Mouse (Mus musculus) ES-Bruce4 (cell line): ENCODE measurements around the gene Mid1. TPM values are rescaled to one million over a fixed set of nuclear protein-coding genes. Genes with fewer than 3 reads are reported as not detected.

Experiments used
- H3K27ac ChIP-seq: 2 replicates; pipeline ENCODE4 v1.5.1; 2012; ENCODE audit warnings: low read length, inconsistent platforms; ENCODE audit not compliant: insufficient read depth
- H3K27me3 ChIP-seq: 2 replicates; pipeline ENCODE4 v1.6.1; 2012; ENCODE audit warnings: mild to moderate bottlenecking, low read length, inconsistent platforms; ENCODE audit not compliant: control insufficient read depth, poor library complexity, insufficient read depth, severe bottlenecking
- H3K36me3 ChIP-seq: 2 replicates; pipeline ENCODE4 v1.6.1; 2012; ENCODE audit warnings: inconsistent platforms, mild to moderate bottlenecking, low read length, moderate library complexity; ENCODE audit not compliant: control insufficient read depth, poor library complexity, insufficient read depth, severe bottlenecking
- H3K4me1 ChIP-seq: one replicate; pipeline ENCODE4 v1.8.1; 2011; ENCODE audit warnings: low read length; ENCODE audit not compliant: control insufficient read depth, insufficient read depth
- H3K4me3 ChIP-seq: 2 replicates; pipeline ENCODE4 v1.5.1; 2011; ENCODE audit warnings: low read depth, mild to moderate bottlenecking, low read length
- H3K9ac ChIP-seq: 2 replicates; pipeline ENCODE4 v1.6.1; 2012; ENCODE audit warnings: low read depth, mild to moderate bottlenecking, inconsistent platforms; ENCODE audit not compliant: poor library complexity, severe bottlenecking
- H3K9me3 ChIP-seq: replicated peaks from 2 replicates; pipeline ENCODE4 v1.6.1; 2012; ENCODE audit warnings: mild to moderate bottlenecking, low read length, inconsistent platforms; ENCODE audit not compliant: control insufficient read depth, poor library complexity, insufficient read depth, severe bottlenecking
- CTCF ChIP-seq: IDR thresholded peaks from one replicate; pipeline ENCODE4 v1.8.1; 2011; ENCODE audit warnings: low read depth, low read length
- EP300 ChIP-seq: IDR thresholded peaks from 2 replicates; pipeline ENCODE4 v1.6.1; 2011; ENCODE audit warnings: low read depth, low read length; ENCODE audit not compliant: insufficient read depth
- POLR2A ChIP-seq: IDR thresholded peaks from one replicate; pipeline ENCODE4 v1.8.1; 2011; ENCODE audit warnings: low read length; ENCODE audit not compliant: insufficient read depth
- polyA plus RNA-seq: library from polyadenylated mRNA; stranded (reverse); fragments of >200 nt; gene quantifications from 2 replicates; pipeline ENCODE4 v1.2.4, GENCODE M21; 2011; ENCODE audit warnings: low read depth; ENCODE audit not compliant: missing spikeins, insufficient read depth, insufficient read length

Mid1 gene
- polyA plus RNA-seq, 1 experiment: 125 TPM

GRCm38 (mm10) chrX:169922541-169922940 lies 237.5 kb downstream of the Mid1 start:
- TF ChIP-seq EP300 (no peak), POLR2A (no peak), CTCF (no peak)
- Histone ChIP-seq H3K4me1 (no peaks in the 10 kb centered on the region), H3K27me3 (no peaks in the 10 kb centered on the region), H3K27ac (no peak overlapping the region), H3K36me3 (no peaks in the 10 kb centered on the region), H3K9ac (no peak overlapping the region), H3K4me3 (no peak overlapping the region), H3K9me3 (no peaks in the 10 kb centered on the region)

DNA sequence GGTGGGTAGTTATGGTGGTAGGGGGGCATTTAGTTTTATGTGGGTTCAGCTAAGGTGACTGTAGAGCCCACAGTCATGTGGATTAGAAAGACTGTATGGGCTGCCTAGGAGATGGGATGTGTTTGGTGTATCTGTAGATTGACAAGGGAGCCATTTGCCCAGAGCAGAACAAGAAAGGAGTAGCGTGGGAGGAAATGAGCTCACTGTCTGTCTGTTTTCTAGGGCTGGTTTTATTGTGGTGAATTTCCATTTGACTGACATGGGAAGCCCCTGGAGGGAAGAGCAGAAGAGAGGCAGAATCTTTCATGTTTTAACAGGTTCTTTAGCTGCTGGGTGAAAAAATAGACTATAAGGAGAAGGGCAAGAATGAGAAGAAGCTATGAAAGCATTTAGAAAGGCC lies 238.4 kb downstream of the Mid1 start:
- Histone ChIP-seq H3K27me3 (no peaks in the 10 kb centered on the region), H3K9ac (no peak overlapping the region), H3K4me1 (no peaks in the 10 kb centered on the region)

DNA sequence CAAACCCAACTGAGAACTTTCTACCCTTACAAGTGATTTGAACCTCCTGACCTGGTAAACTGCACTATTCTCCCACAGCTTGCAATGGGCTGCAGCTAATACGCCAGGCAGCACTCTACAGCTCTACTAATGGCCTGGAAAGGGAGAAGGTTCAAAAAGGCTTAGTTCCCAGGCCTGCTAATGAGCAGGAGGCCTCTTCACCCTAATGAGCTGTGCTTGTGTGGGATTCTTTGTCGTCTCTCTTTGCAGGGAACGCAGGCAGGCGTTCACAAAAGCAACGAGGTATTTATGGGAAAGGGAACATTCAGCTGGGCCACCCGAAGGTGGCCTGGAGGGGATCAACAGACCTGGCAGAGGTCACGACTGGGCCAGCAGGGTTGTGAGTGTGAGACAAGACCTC lies 240.6 kb downstream of the Mid1 start:
- Histone ChIP-seq H3K27me3 (no peaks in the 10 kb centered on the region), H3K9me3 (no peaks in the 10 kb centered on the region), H3K4me3 (no peak overlapping the region), H3K4me1 (no peaks in the 10 kb centered on the region), H3K9ac (no peak overlapping the region), H3K27ac (no peak overlapping the region), H3K36me3 (no peaks in the 10 kb centered on the region)
- TF ChIP-seq CTCF (no peak), EP300 (no peak), POLR2A (no peak)

More for the DNA sequence above, 238.4 kb downstream of the Mid1 start:
- no peak overlapping the region for H3K4me3 ChIP-seq
- no peaks in the 10 kb centered on the region for H3K36me3 ChIP-seq
- TF ChIP-seq CTCF: no peak
- no peak for TF ChIP-seq POLR2A
- TF ChIP-seq EP300: no peak
- no peaks in the 10 kb centered on the region for H3K9me3 ChIP-seq
- H3K27ac ChIP-seq: no peak overlapping the region

DNA sequence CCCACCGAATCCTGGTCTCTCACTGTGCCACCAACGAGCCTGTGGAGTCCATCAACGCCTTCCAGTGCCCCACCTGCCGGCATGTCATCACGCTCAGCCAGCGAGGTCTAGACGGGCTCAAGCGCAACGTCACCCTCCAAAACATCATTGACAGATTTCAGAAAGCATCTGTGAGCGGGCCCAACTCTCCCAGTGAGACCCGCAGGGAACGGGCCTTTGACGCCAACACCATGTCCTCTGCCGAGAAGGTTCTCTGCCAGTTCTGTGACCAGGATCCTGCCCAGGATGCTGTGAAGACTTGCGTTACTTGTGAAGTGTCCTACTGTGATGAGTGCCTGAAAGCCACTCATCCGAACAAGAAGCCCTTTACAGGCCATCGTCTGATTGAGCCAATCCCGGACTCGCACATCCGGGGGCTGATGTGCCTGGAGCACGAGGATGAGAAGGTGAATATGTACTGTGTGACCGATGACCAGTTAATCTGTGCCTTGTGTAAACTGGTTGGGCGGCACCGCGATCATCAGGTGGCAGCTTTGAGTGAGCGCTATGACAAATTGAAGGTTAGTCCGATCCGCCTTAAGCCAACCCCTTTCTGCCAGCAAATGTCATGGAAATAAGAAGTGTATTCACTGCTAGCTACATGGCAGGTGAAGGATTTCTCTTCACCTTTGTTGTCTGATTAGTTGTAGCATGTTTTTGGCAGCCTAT lies 242.3 kb downstream of the Mid1 start:
- Histone ChIP-seq H3K4me1 (no peaks in the 10 kb centered on the region), H3K27me3 (no peaks in the 10 kb centered on the region), H3K4me3 (peak overlapping the region; percentile 45), H3K36me3 (no peaks in the 10 kb centered on the region), H3K27ac (no peak overlapping the region), H3K9ac (no peak overlapping the region), H3K9me3 (no peaks in the 10 kb centered on the region)
- no peak for TF ChIP-seq EP300
- no peak for TF ChIP-seq POLR2A
- no peak for TF ChIP-seq CTCF

DNA sequence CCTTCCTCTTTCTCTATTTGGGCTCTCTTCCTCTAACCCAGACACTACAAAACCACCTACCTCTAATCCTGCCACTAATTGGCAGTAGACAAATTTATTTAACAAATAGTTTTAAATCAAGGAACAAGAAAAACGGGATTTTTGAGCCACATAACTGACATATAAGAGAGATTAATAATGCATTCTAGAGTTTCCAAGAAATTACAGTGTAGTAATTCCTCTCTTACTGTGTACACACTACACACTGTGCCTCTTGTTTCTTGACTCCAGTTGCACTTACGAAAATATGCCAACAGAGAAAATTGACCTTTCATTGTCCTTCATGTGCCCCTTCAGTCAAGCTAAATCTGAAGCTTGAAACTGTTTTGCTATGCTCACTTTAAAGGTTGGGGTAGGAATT lies 245.9 kb downstream of the Mid1 start:
- no peaks in the 10 kb centered on the region for H3K4me1 ChIP-seq
- no peak overlapping the region for H3K9ac ChIP-seq
- H3K36me3 ChIP-seq: no peaks in the 10 kb centered on the region
- TF ChIP-seq EP300 (no peak), POLR2A (no peak)
- no peaks in the 10 kb centered on the region for H3K27me3 ChIP-seq
- H3K4me3 ChIP-seq: no peak overlapping the region
- H3K9me3 ChIP-seq: no peaks in the 10 kb centered on the region
- H3K27ac ChIP-seq: no peak overlapping the region

GRCm38 (mm10) chrX:169933228-169933627 lies 248.2 kb downstream of the Mid1 start:
- no peak overlapping the region for H3K4me3 ChIP-seq
- no peaks in the 10 kb centered on the region for H3K4me1 ChIP-seq
- H3K36me3 ChIP-seq: no peaks in the 10 kb centered on the region
- H3K27ac ChIP-seq: no peak overlapping the region
- TF ChIP-seq POLR2A (no peak), EP300 (no peak), CTCF (no peak)
- H3K9me3 ChIP-seq: no peaks in the 10 kb centered on the region
- no peaks in the 10 kb centered on the region for H3K27me3 ChIP-seq
- H3K9ac ChIP-seq: no peak overlapping the region
